ENCODE assay signal across 11 mouse cellular contexts in the genomic region with DNA sequence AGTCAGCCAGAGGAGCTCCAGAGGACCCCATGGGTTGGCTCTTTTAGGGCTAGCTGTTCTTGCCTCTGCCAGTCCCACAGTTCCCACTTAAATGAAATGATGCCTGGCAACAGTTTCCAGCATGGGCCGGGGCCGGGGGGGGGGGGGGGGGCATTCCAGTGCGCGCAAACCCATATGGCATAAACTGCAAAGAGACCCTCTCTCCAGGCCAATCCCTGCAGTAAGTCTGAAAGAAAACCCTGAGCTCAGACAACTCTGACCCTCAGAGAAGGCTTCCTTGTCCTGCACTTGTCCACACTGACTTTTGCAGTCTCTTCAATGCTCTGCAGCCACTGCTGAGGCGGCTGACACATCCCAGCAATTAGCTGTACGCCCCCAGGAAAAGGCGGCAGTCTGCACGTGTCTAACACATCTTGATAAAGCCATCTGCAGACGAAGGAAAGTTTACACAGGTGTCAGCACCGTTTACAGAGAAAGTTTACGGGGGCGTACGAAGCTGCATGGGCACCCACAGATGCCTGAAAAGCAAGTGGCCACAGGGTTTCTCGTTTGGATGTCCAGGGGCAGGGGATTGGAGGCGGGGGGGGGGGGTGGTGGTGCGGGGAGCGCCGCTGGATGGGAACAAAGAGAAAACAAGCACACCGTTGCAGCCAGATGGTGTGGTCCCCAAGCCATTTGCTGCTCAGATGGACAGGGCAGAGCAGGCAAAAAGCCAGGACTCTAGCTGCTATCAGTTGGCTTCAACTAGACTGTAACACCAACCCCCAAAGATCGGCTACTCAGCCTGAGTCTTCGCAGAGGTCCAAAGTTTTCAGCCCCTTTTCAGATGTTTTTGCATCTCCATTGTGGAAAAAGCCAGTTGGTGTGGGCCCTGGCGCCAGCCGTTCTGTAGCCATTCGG.
DNase-seq lines count a peak whose midpoint lies in the region; ATAC-seq lines count a peak whose summit lies in the region.
"Had no signal": no experiment of that assay in that cellular context is flagged by ENCODE, and none has a peak within 500 bp of the region (broad histone marks: within the 10 kb centered on the region; RNA-seq: fewer than 3 reads in every experiment).

No protein-coding gene starts in this region.

- no peaks in the 10 kb centered on the region for H3K36me3 ChIP-seq in heart, embryonic 10.5 days
- H3K36me3 ChIP-seq in midbrain, embryonic 11.5 days (ENCODE audit: control insufficient read depth, insufficient read depth, low read length), result no peaks in the 10 kb centered on the region
- H3K36me3 ChIP-seq in midbrain, embryonic 13.5 days, result no peaks in the 10 kb centered on the region
- no peaks in the 10 kb centered on the region for H3K36me3 ChIP-seq in limb, embryonic 11.5 days (ENCODE audit: control insufficient read depth, insufficient read depth, low read length)
- H3K36me3 ChIP-seq: intestine, embryonic 15.5 days; liver, embryonic 15.5 days had no signal

- H3K27me3 ChIP-seq in heart, embryonic 10.5 days (ENCODE audit: insufficient read depth, poor library complexity, severe bottlenecking), result no peaks in the 10 kb centered on the region
- H3K27me3 ChIP-seq in midbrain, embryonic 11.5 days (ENCODE audit: control insufficient read depth, insufficient read depth, low read length), result no peaks in the 10 kb centered on the region
- H3K27me3 ChIP-seq in midbrain, embryonic 13.5 days, result no peaks in the 10 kb centered on the region
- no peaks in the 10 kb centered on the region for H3K27me3 ChIP-seq in limb, embryonic 11.5 days (ENCODE audit: control insufficient read depth, insufficient read depth, low read length)
- H3K27me3 ChIP-seq: intestine, embryonic 15.5 days; liver, embryonic 15.5 days had no signal

- no peak overlapping the region for H3K4me3 ChIP-seq in heart, embryonic 10.5 days
- H3K4me3 ChIP-seq in midbrain, embryonic 11.5 days (ENCODE audit: low read depth, low read length), result no peak overlapping the region
- H3K4me3 ChIP-seq in midbrain, embryonic 13.5 days (replicated peaks), result no peak overlapping the region
- no peak overlapping the region for H3K4me3 ChIP-seq in limb, embryonic 11.5 days (ENCODE audit: low read depth, low read length)
- H3K4me3 ChIP-seq: intestine, embryonic 15.5 days; liver, embryonic 15.5 days had no signal

- peaks cover 27% of the 10 kb centered on the region for H3K4me1 ChIP-seq in heart, embryonic 10.5 days
- H3K4me1 ChIP-seq in midbrain, embryonic 11.5 days (ENCODE audit: control insufficient read depth, insufficient read depth, low read length), result no peaks in the 10 kb centered on the region
- H3K4me1 ChIP-seq in midbrain, embryonic 13.5 days (replicated peaks), result peaks cover 16% of the 10 kb centered on the region
- peaks cover 10% of the 10 kb centered on the region; the same call in 1 of the 2 replicates for H3K4me1 ChIP-seq in limb, embryonic 11.5 days (ENCODE audit: control insufficient read depth, insufficient read depth, low read length)
- H3K4me1 ChIP-seq: intestine, embryonic 15.5 days; liver, embryonic 15.5 days had no signal

- H3K27ac ChIP-seq in heart, embryonic 10.5 days, result no peak overlapping the region
- H3K27ac ChIP-seq in midbrain, embryonic 11.5 days (ENCODE audit: low read depth, low read length), result no peak overlapping the region
- no peak overlapping the region for H3K27ac ChIP-seq in midbrain, embryonic 13.5 days
- H3K27ac ChIP-seq in limb, embryonic 11.5 days (replicated peaks; ENCODE audit: low read depth, low read length), result no peak overlapping the region
- H3K27ac ChIP-seq: intestine, embryonic 15.5 days; liver, embryonic 15.5 days had no signal

- 0 out of 2 replicates have a peak, but pooled peaks have one; percentile 16 for ATAC-seq in midbrain, embryonic 11.5 days (ENCODE audit: low FRiP score)
- no peak for ATAC-seq in midbrain, embryonic 13.5 days
- 0 out of 2 replicates have a peak, but pooled peaks have one; percentile 33 for ATAC-seq in limb, embryonic 11.5 days (ENCODE audit: insufficient number of reproducible peaks, low FRiP score, low TSS enrichment, low read depth)
- ATAC-seq in granulocyte monocyte progenitor cell, adult 5-6 weeks (replicated peaks; ENCODE audit: poor library complexity, severe bottlenecking), result no peak
- ATAC-seq: activated CD4-positive, CD25-positive, alpha-beta regulatory T cell, adult 4 months; intestine, embryonic 15.5 days had no signal

- DNase-seq in heart, embryonic 10.5 days (ENCODE audit: low spot score), result peak; percentile 74
- DNase-seq in heart, adult 9 months (ENCODE audit: low spot score in 2 of 2), result no peak
- peak; percentile 86 for DNase-seq in midbrain, embryonic 11.5 days (ENCODE audit: low spot score, missing footprints)
- DNase-seq in cerebellum, postnatal 25 days, result peak; percentile 28 to 65
- peak; percentile 44 for DNase-seq in limb, embryonic 11.5 days (ENCODE audit: low spot score)
- DNase-seq in layer of hippocampus, postnatal 10 days (ENCODE audit: low spot score in 2 of 2), result no peak

- H3K9me3 ChIP-seq in heart, embryonic 10.5 days, result no peaks in the 10 kb centered on the region
- H3K9me3 ChIP-seq in midbrain, embryonic 11.5 days (ENCODE audit: control insufficient read depth, low read length), result no peaks in the 10 kb centered on the region
- H3K9me3 ChIP-seq in midbrain, embryonic 13.5 days, result no peaks in the 10 kb centered on the region
- no peaks in the 10 kb centered on the region for H3K9me3 ChIP-seq in limb, embryonic 11.5 days (ENCODE audit: control insufficient read depth, low read length)
- H3K9me3 ChIP-seq: intestine, embryonic 15.5 days; liver, embryonic 15.5 days had no signal

- 42% methylated on average over 24 of the region's 24 CpGs for WGBS in heart, embryonic 10.5 days
- 69% methylated on average over 23 of the region's 24 CpGs for WGBS in midbrain, embryonic 11.5 days
- WGBS in midbrain, embryonic 13.5 days, result 64% methylated on average over 24 of the region's 24 CpGs
- 45% methylated on average over 23 of the region's 24 CpGs for WGBS in limb, embryonic 11.5 days

- H3K4me2 ChIP-seq in midbrain, embryonic 11.5 days, result no peak overlapping the region
- H3K4me2 ChIP-seq in midbrain, embryonic 13.5 days (replicated peaks), result no peak overlapping the region
- H3K4me2 ChIP-seq in limb, embryonic 11.5 days (ENCODE audit: low read depth, severe bottlenecking), result no peak overlapping the region
- H3K4me2 ChIP-seq: intestine, embryonic 15.5 days; liver, embryonic 15.5 days had no signal

- H3K9ac ChIP-seq in midbrain, embryonic 11.5 days (ENCODE audit: low read length), result no peak overlapping the region
- H3K9ac ChIP-seq in midbrain, embryonic 13.5 days (replicated peaks), result no peak overlapping the region
- no peak overlapping the region for H3K9ac ChIP-seq in limb, embryonic 11.5 days (ENCODE audit: low read length)
- H3K9ac ChIP-seq: intestine, embryonic 15.5 days; liver, embryonic 15.5 days had no signal

Comparison
In these comparisons a context has a peak if more than half of its experiments do, and no peak if none do; other contexts are left out.
1. DNase-seq: peak in heart, embryonic 10.5 days (single experiment), midbrain, embryonic 11.5 days (single experiment), cerebellum, postnatal 25 days (2 of 2) and limb, embryonic 11.5 days (single experiment); none in heart, adult 9 months (0 of 2) and layer of hippocampus, postnatal 10 days (0 of 2).
2. ATAC-seq: peak in midbrain, embryonic 11.5 days (single experiment) and limb, embryonic 11.5 days (single experiment); none in midbrain, embryonic 13.5 days (single experiment) and granulocyte monocyte progenitor cell, adult 5-6 weeks (single experiment).